ENCODE assay signal across 16 mouse cellular contexts in genomic region chr9:95073691-95074090, GRCm38 (mm10).
DNase-seq lines count a peak whose midpoint lies in the region; ATAC-seq lines count a peak whose summit lies in the region.
"Had no signal": no experiment of that assay in that cellular context is flagged by ENCODE, and none has a peak within 500 bp of the region (broad histone marks: within the 10 kb centered on the region; RNA-seq: fewer than 3 reads in every experiment).

No protein-coding gene starts in this region.

- H3K27ac ChIP-seq in hindbrain, embryonic 10.5 days: 0 out of 2 replicates have a peak overlapping the region, but pooled peaks have one; percentile 16
- H3K27ac ChIP-seq in hindbrain, embryonic 11.5 days (ENCODE audit: low read depth, low read length): no peak overlapping the region
- no peak overlapping the region for H3K27ac ChIP-seq in neural tube, embryonic 11.5 days (ENCODE audit: low read depth, low read length)
- H3K27ac ChIP-seq in embryonic facial prominence, embryonic 14.5 days (replicated peaks; ENCODE audit: low read depth, low read length): 0 out of 2 replicates have a peak overlapping the region, but pooled peaks have one; percentile 46
- H3K27ac ChIP-seq: left cerebral cortex, adult 2 months had no signal

- no peaks in the 10 kb centered on the region for H3K27me3 ChIP-seq in hindbrain, embryonic 10.5 days (ENCODE audit: insufficient read depth, poor library complexity, severe bottlenecking)
- no peaks in the 10 kb centered on the region for H3K27me3 ChIP-seq in hindbrain, embryonic 11.5 days (ENCODE audit: control insufficient read depth, insufficient read depth, low read length)
- H3K27me3 ChIP-seq in neural tube, embryonic 11.5 days (ENCODE audit: control insufficient read depth, insufficient read depth, low read length): no peaks in the 10 kb centered on the region
- no peaks in the 10 kb centered on the region for H3K27me3 ChIP-seq in embryonic facial prominence, embryonic 14.5 days (replicated peaks; ENCODE audit: control insufficient read depth, insufficient read depth, low read length)
- H3K27me3 ChIP-seq: limb, embryonic 15.5 days had no signal

- no peak for DNase-seq in hindbrain, embryonic 10.5 days (ENCODE audit: low spot score)
- no peak for DNase-seq in hindbrain, embryonic 11.5 days (ENCODE audit: low spot score)
- DNase-seq in neural tube, embryonic 11.5 days (ENCODE audit: low spot score): peak; percentile 30
- DNase-seq in neural tube, embryonic 10.5 days (ENCODE audit: extremely low spot score, low spot score): no peak
- peak; percentile 48 for DNase-seq in embryonic facial prominence, embryonic 14.5 days (ENCODE audit: low spot score)
- DNase-seq in urinary bladder, postnatal 25 days (ENCODE audit: low spot score): no peak
- DNase-seq in cerebellum, adult 11-12 months: no peak
- DNase-seq: adrenal gland, adult 8-10 months; B cell, adult 2 months; cerebellum, postnatal 14 days; lung, adult 2 months; right cerebral cortex, postnatal 14 days; thymus, postnatal 14 days had no signal

- 21% methylated on average over 8 of the region's 8 CpGs for WGBS in hindbrain, embryonic 10.5 days
- 18% methylated on average over 8 of the region's 8 CpGs for WGBS in hindbrain, embryonic 11.5 days
- 16% methylated on average over 8 of the region's 8 CpGs for WGBS in neural tube, embryonic 11.5 days
- 26% methylated on average over 8 of the region's 8 CpGs for WGBS in embryonic facial prominence, embryonic 14.5 days

- ATAC-seq in hindbrain, embryonic 11.5 days (ENCODE audit: low FRiP score): no peak
- ATAC-seq in neural tube, embryonic 11.5 days (ENCODE audit: insufficient read depth, low FRiP score, low TSS enrichment): no peak
- ATAC-seq in embryonic facial prominence, embryonic 14.5 days (ENCODE audit: low read depth): no peak
- ATAC-seq: midbrain, embryonic 16.5 days had no signal

- H3K36me3 ChIP-seq in hindbrain, embryonic 10.5 days: no peaks in the 10 kb centered on the region
- no peaks in the 10 kb centered on the region for H3K36me3 ChIP-seq in hindbrain, embryonic 11.5 days (ENCODE audit: control insufficient read depth, insufficient read depth, low read length)
- no peaks in the 10 kb centered on the region for H3K36me3 ChIP-seq in neural tube, embryonic 11.5 days (ENCODE audit: control insufficient read depth, insufficient read depth, low read length)
- no peaks in the 10 kb centered on the region for H3K36me3 ChIP-seq in embryonic facial prominence, embryonic 14.5 days (ENCODE audit: control insufficient read depth, insufficient read depth, low read length)
- H3K36me3 ChIP-seq: limb, embryonic 15.5 days had no signal

- H3K4me2 ChIP-seq in hindbrain, embryonic 11.5 days (replicated peaks; ENCODE audit: low read depth, low read length): no peak overlapping the region
- H3K4me2 ChIP-seq in neural tube, embryonic 11.5 days (ENCODE audit: low read depth): no peak overlapping the region
- no peak overlapping the region for H3K4me2 ChIP-seq in embryonic facial prominence, embryonic 14.5 days (ENCODE audit: low read depth, low read length)
- H3K4me2 ChIP-seq: limb, embryonic 15.5 days had no signal

- peaks cover 38% of the 10 kb centered on the region for H3K4me1 ChIP-seq in hindbrain, embryonic 10.5 days (replicated peaks)
- peaks cover 5% of the 10 kb centered on the region; the same call in 1 of the 2 replicates for H3K4me1 ChIP-seq in hindbrain, embryonic 11.5 days (replicated peaks; ENCODE audit: control insufficient read depth, insufficient read depth, low read length)
- 0 out of 2 replicates have a peak, but pooled peaks cover 3% of the 10 kb centered on the region for H3K4me1 ChIP-seq in neural tube, embryonic 11.5 days (ENCODE audit: control insufficient read depth, insufficient read depth, low read length)
- H3K4me1 ChIP-seq in embryonic facial prominence, embryonic 14.5 days (ENCODE audit: control insufficient read depth, insufficient read depth, low read length): peaks cover 24% of the 10 kb centered on the region; the same call in 1 of the 2 replicates

- 0 out of 2 replicates have a peak, but pooled peaks cover 4% of the 10 kb centered on the region for H3K9me3 ChIP-seq in hindbrain, embryonic 10.5 days
- H3K9me3 ChIP-seq in hindbrain, embryonic 11.5 days (ENCODE audit: control insufficient read depth, low read length): no peaks in the 10 kb centered on the region
- H3K9me3 ChIP-seq in neural tube, embryonic 11.5 days (ENCODE audit: control insufficient read depth, low read length): no peaks in the 10 kb centered on the region
- H3K9me3 ChIP-seq in embryonic facial prominence, embryonic 14.5 days (ENCODE audit: control insufficient read depth, low read length): no peaks in the 10 kb centered on the region
- H3K9me3 ChIP-seq: limb, embryonic 15.5 days had no signal

- H3K4me3 ChIP-seq in hindbrain, embryonic 10.5 days: no peak overlapping the region
- no peak overlapping the region for H3K4me3 ChIP-seq in hindbrain, embryonic 11.5 days (ENCODE audit: low read depth, low read length)
- H3K4me3 ChIP-seq in neural tube, embryonic 11.5 days (ENCODE audit: low read depth, low read length): no peak overlapping the region
- H3K4me3 ChIP-seq in embryonic facial prominence, embryonic 14.5 days (ENCODE audit: low read depth, low read length): no peak overlapping the region
- H3K4me3 ChIP-seq: left cerebral cortex, adult 2 months; limb, embryonic 15.5 days had no signal

- H3K9ac ChIP-seq in hindbrain, embryonic 11.5 days (ENCODE audit: low read depth, low read length): no peak overlapping the region
- no peak overlapping the region for H3K9ac ChIP-seq in neural tube, embryonic 11.5 days (ENCODE audit: low read length)
- H3K9ac ChIP-seq in embryonic facial prominence, embryonic 14.5 days (ENCODE audit: low read depth, low read length): no peak overlapping the region
- H3K9ac ChIP-seq: limb, embryonic 15.5 days had no signal

Comparison
In these comparisons a context has a peak if more than half of its experiments do, and no peak if none do; other contexts are left out.
1. DNase-seq: peak in neural tube, embryonic 11.5 days (single experiment) and embryonic facial prominence, embryonic 14.5 days (single experiment); none in hindbrain, embryonic 10.5 days (single experiment), hindbrain, embryonic 11.5 days (single experiment), neural tube, embryonic 10.5 days (single experiment), urinary bladder, postnatal 25 days (single experiment) and cerebellum, adult 11-12 months (single experiment).
2. H3K27ac ChIP-seq: peak in hindbrain, embryonic 10.5 days (single experiment) and embryonic facial prominence, embryonic 14.5 days (single experiment); none in hindbrain, embryonic 11.5 days (single experiment) and neural tube, embryonic 11.5 days (single experiment).